Mouse (Mus musculus) retina, postnatal 7 days (tissue): Measurements from ENCODE around the gene Slc26a6.

Experiments used
- DNase-seq: peaks from one replicate; pipeline ENCODE4 v3.0.0-alpha.2; 2012; ENCODE audit warnings: low read depth, low spot score

Slc26a6 gene

DNA sequence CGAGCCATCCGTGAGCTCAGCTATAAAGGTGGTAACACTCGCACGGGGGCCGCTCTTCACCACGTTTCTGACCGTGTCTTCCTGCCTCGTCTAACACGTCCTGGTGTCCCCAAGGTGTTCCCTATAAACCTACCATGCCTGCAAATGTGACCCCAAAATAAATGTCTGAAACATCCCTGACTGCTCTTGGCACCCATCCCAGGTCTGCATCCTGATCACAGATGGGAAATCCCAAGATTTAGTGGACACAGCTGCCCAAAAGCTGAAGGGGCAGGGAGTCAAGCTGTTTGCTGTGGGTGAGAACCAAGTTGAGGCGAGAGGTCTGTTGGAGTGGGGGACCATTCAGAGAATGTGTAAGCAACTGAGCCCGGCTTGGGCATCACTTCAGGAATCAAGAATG, 102.2 kb downstream of the Slc26a6 start:
- DNase-seq: no peak

DNA sequence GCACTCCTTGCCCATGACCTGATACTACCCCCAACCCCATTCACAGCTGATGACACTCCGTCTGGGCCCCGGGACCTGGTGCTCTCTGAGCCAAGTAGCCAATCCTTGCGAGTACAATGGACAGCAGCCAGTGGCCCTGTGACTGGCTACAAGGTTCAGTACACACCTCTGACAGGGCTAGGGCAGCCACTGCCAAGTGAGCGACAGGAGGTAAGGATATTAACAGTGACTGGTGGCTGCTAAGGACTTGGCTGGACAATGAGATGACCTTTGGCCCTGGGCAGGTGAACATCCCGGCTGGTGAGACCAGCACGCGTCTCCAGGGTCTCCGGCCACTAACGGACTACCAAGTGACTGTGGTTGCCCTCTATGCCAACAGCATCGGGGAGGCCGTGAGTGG, 102.8 kb downstream of the Slc26a6 start:
- no peak for DNase-seq
